Mouse (Mus musculus) splenic B cell, adult 2 months (primary cell): ENCODE data around the gene Zfp618.

Experiments used
- DNase-seq: peaks from one replicate; pipeline ENCODE4 v3.0.0-alpha.2; 2011; ENCODE audit warnings: low read depth, low spot score
- H3K27me3 ChIP-seq: 2 replicates; pipeline ENCODE4 v1.6.1; 2012; ENCODE audit warnings: mild to moderate bottlenecking, low read length, moderate library complexity, mixed read lengths; ENCODE audit not compliant: control insufficient read depth, poor library complexity, insufficient read depth, severe bottlenecking
- H3K36me3 ChIP-seq: 2 replicates; pipeline ENCODE4 v1.6.1; 2012; ENCODE audit warnings: mild to moderate bottlenecking, low read length, moderate library complexity, mixed read lengths; ENCODE audit not compliant: control insufficient read depth, poor library complexity, insufficient read depth, severe bottlenecking

The Zfp618 gene

GRCm38 (mm10) chr4:62978501-62978911, 13.1 kb downstream of the Zfp618 start:
- Histone ChIP-seq H3K36me3 (no peaks in the 10 kb centered on the region), H3K27me3 (no peaks in the 10 kb centered on the region)
- no peak for DNase-seq

GRCm38 (mm10) chr4:62981572-62981971, 16.2 kb downstream of the Zfp618 start:
- no peak for DNase-seq
- no peaks in the 10 kb centered on the region for H3K36me3 ChIP-seq
- H3K27me3 ChIP-seq: no peaks in the 10 kb centered on the region

GRCm38 (mm10) chr4:62983556-62983955, 18.2 kb downstream of the Zfp618 start:
- no peak for DNase-seq
- Histone ChIP-seq H3K27me3 (no peaks in the 10 kb centered on the region), H3K36me3 (no peaks in the 10 kb centered on the region)

GRCm38 (mm10) chr4:62991336-62991735, 26.0 kb downstream of the Zfp618 start:
- DNase-seq: no peak
- H3K36me3 ChIP-seq: no peaks in the 10 kb centered on the region

GRCm38 (mm10) chr4:62993190-62993589, 27.8 kb downstream of the Zfp618 start:
- no peaks in the 10 kb centered on the region for H3K36me3 ChIP-seq
- H3K27me3 ChIP-seq: no peaks in the 10 kb centered on the region; the same call in 1 of the 2 replicates
- DNase-seq: no peak

More at GRCm38 (mm10) chr4:62991336-62991735, 26.0 kb downstream of the Zfp618 start:
- H3K27me3 ChIP-seq: no peaks in the 10 kb centered on the region; the same call in 1 of the 2 replicates

GRCm38 (mm10) chr4:62997606-62998005, 32.2 kb downstream of the Zfp618 start:
- Histone ChIP-seq H3K27me3 (no peaks in the 10 kb centered on the region), H3K36me3 (no peaks in the 10 kb centered on the region)
- no peak for DNase-seq

GRCm38 (mm10) chr4:62998431-62998835, 33.1 kb downstream of the Zfp618 start:
- H3K27me3 ChIP-seq: no peaks in the 10 kb centered on the region
- no peaks in the 10 kb centered on the region for H3K36me3 ChIP-seq
- DNase-seq: no peak

GRCm38 (mm10) chr4:62998908-62999307, 33.5 kb downstream of the Zfp618 start:
- no peaks in the 10 kb centered on the region for H3K36me3 ChIP-seq
- DNase-seq: no peak
- H3K27me3 ChIP-seq: no peaks in the 10 kb centered on the region

GRCm38 (mm10) chr4:62999321-62999720, 33.9 kb downstream of the Zfp618 start:
- H3K36me3 ChIP-seq: no peaks in the 10 kb centered on the region
- no peak for DNase-seq
- no peaks in the 10 kb centered on the region for H3K27me3 ChIP-seq

GRCm38 (mm10) chr4:62999916-63000315, 34.5 kb downstream of the Zfp618 start:
- Histone ChIP-seq H3K27me3 (no peaks in the 10 kb centered on the region), H3K36me3 (no peaks in the 10 kb centered on the region)
- no peak for DNase-seq

- no peaks in the 10 kb centered on the region for H3K36me3 ChIP-seq
- no peak for DNase-seq
Observed at GRCm38 (mm10) chr4:63000316-63001055, 35.1 kb downstream of the Zfp618 start.

GRCm38 (mm10) chr4:63002386-63002785, 37.0 kb downstream of the Zfp618 start:
- Histone ChIP-seq H3K27me3 (no peaks in the 10 kb centered on the region), H3K36me3 (no peaks in the 10 kb centered on the region)
- no peak for DNase-seq

More at GRCm38 (mm10) chr4:63000316-63001055, 35.1 kb downstream of the Zfp618 start:
- H3K27me3 ChIP-seq: no peaks in the 10 kb centered on the region

- Histone ChIP-seq H3K27me3 (no peaks in the 10 kb centered on the region), H3K36me3 (no peaks in the 10 kb centered on the region)
- no peak for DNase-seq
Observed at GRCm38 (mm10) chr4:63004519-63004918, 39.1 kb downstream of the Zfp618 start.

GRCm38 (mm10) chr4:63005446-63006185, 40.2 kb downstream of the Zfp618 start:
- Histone ChIP-seq H3K27me3 (no peaks in the 10 kb centered on the region), H3K36me3 (no peaks in the 10 kb centered on the region)
- DNase-seq: no peak
